Mouse (Mus musculus): Measurements from ENCODE around the gene Cdc42ep1.
"Not testable (repeated sequence)": the region's sequence is repeated elsewhere in the genome, so short reads cannot be mapped to it uniquely, and the experiment has no call there.

Gene Cdc42ep1

DNA sequence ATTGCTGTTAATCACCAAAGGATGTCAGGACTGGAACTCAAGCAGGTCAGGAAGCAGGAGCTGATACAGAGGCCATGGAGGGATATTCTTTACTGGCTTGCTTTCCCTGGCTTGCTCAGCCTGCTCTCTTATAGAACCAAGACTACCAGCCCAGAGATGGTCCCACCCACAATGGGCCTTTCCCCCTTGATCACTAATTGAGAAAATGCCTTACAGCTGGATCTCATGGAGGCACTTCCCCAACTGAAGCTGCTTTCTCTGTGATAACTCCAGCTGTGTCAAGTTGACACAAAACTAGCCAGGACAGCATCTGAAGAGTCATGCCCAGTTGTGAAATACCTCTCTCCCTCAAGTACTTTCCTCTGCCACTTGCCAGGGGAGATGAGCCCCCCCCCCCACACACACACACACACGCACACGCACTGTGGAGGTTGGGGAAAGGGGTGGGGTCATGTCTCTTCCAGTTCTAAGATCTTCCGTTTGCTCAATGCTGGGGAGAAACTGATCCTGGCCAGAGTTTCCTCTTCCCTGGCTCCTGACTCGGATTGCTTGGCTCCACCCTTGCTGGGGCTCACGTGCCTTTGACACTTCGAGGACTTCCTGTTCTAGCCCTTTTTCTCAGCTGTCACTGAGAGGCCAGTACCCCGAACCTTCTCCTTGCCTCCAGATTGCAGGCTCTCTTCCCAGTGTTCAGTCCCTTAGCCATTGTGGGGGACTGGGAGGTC lies 36.5 kb downstream of the Cdc42ep1 start:
- DNase-seq (ENCODE audit: low spot score), result not testable (repeated sequence)

DNA sequence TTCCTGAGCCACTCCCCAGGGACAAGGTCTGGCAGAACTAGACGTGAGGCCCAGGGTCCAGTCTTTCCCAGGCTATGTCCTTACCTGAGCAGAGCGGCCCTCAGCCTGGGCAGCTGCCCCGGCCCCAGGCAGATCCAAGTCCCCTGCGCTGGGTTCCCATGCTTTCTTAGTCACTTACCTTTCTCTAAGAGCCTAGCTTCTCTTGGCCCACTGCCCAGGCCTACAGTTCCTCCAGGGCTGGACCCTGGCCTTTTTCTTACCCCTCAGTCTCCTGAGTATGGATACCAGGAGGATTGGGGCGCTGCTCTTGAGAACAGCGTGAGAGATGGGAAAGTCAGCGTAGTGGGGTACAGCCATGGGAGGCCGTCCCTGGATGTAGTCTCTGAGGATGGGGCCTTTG lies 38.0 kb downstream of the Cdc42ep1 start:
- no peak for DNase-seq (ENCODE audit: low spot score)

DNA sequence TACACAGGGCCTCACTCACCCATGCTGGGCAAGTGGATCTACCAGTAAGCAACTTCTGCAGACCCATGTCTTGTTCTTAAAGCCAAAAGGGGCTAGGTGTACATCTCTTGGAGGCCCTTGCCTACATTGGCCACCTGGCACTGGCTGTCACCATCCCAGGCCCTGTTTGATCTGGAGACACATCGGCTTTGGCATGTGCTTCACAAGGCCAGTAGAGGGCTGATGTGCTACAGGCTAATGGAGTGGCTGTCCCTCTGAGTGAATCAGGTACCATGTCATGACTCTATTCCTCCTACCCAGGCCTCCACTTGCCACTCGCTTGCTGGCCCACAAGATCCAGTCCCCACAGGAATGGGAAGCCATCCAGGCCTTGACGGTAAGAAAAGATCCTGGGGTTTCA lies 39.4 kb downstream of the Cdc42ep1 start:
- no peak for DNase-seq (ENCODE audit: low spot score)

DNA sequence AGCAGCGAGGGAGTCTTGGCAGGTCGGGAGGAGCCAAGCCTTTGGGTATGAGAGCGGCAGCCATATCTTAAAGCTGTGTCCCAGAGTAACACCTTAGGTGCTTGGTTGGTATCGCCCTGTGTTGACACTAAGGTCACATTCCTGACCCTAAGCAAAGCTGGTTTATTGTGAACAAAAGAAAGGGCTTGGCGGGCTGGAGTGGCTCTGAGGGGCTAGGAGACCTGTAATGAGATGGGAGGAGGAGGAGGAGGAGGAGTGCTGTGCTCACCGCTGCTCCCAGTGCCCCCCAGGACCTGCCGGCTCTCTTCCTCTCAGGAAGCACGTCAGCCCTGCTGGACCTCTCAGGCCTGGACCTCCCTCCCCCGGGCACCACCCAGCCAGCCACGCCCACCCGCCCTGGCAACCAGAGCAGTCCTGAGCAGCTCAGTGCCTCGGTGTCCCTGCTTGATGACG lies 47.0 kb downstream of the Cdc42ep1 start:
- DNase-seq (ENCODE audit: low spot score), result no peak

DNA sequence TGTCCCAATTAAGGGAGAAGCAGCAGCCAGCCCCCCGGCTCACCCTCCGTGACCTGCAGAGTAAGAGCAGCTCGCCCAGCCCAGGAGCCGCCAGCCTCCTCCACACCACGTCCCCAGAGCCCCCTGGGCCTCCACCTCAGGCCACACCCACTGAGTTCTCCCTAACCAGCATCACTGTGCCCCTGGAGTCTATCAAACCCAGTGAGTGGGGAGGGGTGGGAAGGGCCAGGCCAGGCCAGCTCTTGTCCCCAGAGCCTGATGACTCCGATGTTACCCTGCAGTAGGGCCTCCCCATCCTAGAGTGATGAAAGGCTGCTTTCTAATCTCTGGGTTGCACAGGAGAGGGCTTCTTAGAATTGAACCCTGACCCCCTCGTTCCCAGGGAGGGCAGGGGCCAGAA lies 50.0 kb downstream of the Cdc42ep1 start:
- DNase-seq (ENCODE audit: low spot score), result no peak

DNA sequence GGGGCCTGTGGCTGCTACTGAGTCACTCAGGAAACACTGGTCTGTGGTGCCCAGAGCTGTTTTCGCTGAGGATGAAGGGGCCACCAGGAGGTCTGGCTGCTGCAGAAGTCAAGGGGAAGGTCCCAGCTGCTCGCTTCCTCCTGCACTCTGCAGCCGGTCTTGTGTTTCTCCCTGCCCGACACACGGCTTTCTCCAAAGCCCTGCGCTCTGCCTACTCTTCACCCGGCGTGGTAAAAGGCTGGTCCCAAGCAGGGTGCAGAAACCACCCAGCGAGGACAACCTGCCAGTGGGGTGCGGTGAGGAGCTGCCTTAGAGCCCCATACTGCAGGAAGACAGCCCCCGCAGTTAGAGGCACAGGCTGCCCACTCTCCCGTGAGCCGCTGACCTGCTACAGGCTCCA lies 52.3 kb downstream of the Cdc42ep1 start:
- DNase-seq (ENCODE audit: low spot score), result no peak

DNA sequence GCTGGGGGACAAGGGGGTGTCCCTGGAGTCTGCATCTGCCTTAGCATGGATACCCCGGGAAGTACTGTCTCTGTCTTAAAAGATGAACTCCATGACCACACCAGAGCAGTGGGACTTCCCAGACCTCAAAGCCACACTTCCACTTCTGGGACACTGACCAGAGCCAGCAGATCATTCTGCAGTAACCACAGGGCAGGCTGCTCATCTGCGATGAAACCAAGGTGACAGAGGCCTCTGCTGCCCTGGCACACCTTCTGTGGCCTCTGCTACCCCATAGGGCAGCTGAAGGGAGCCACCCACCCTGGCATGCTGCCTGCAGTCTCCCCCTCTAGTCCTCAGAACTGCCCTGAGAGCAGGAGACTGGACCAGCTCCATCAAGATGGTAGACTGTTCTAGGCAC lies 53.3 kb downstream of the Cdc42ep1 start:
- no peak for DNase-seq (ENCODE audit: low spot score)

DNA sequence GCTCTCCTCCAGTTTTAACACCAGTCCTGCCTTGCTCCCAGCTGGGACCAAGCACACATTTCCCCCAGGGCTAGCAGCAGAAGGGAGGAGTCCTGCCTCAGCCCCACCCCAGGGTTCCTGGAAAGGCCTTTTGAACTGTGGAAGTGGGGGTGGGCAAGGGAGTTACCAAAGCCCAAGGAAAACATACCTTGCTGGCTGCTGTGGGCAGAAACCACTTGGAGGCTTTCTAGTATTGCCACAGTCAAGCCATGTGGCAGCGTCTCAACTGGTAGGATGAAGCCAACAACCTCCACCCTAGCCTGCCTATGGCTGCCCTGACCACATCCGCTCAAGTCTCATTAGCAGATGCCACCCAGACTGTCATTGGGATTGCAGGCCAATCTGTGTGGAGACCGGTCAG lies 53.7 kb downstream of the Cdc42ep1 start:
- DNase-seq (ENCODE audit: low spot score), result no peak

DNA sequence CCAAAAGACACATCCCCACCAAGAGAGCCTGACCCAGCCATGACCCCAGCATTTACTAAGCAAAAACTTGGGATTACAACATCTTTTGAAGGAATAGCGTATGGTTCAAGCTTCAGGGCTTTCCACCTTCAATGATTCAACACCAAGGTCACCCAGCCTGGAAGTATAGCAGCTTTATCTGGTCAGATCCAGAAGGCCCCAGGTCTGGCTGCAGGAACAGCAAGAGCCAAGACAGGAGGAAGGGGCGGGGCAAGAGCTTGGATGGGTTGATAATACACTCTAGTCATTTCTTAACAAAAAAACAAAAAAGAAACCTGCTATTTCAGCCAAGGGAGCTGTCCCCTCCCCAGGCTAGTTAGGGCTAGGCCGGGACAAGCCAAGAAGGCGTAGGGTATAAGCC lies 55.1 kb downstream of the Cdc42ep1 start:
- DNase-seq (ENCODE audit: low spot score), result no peak

DNA sequence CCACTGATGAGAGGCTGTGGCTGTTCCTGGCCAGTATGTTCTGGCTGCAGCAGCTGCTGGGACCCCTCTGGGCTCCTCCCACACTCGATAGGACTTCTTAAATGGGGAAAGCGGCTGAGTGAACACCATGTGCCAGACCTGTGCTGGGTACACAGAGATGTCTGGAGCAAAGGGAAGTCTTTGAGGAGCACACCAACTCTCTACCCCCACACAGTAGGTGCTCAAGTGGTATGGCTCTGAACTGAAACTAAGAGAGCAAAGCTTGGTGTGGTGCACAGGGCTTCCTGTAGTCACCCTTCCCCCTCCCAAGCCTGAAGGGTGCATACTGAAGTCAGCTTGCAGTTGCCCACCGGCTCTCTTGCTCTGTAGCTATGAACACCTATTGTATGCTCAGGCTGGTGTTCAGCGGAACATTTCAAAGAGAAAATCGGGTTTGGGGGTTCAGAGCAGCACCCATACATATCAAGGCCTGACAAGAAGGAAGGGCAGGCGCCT lies 56.1 kb downstream of the Cdc42ep1 start:
- DNase-seq (ENCODE audit: low spot score), result no peak

DNA sequence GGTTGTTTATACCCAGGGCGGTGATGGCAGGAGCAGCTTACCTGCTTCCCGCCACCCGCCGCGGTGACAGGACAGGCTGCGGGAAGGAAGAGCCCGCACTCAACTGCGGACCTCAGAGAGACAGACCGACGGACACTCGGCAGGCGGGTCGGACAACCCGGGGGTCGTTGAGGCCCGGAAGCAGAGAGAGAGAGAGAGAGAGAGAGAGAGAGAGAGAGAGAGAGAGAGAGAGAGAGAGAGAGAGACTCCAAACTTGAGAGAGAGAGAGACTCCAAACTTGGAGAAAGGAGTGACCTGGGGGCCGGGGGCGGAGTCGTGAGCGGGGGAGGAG lies 57.0 kb downstream of the Cdc42ep1 start, which contains the start of gene Gm49510:
Gene Gm49510 (plus strand): TSS at position 259 of the 331 bp plus-strand sequence.
- DNase-seq (ENCODE audit: low spot score), result no peak

DNA sequence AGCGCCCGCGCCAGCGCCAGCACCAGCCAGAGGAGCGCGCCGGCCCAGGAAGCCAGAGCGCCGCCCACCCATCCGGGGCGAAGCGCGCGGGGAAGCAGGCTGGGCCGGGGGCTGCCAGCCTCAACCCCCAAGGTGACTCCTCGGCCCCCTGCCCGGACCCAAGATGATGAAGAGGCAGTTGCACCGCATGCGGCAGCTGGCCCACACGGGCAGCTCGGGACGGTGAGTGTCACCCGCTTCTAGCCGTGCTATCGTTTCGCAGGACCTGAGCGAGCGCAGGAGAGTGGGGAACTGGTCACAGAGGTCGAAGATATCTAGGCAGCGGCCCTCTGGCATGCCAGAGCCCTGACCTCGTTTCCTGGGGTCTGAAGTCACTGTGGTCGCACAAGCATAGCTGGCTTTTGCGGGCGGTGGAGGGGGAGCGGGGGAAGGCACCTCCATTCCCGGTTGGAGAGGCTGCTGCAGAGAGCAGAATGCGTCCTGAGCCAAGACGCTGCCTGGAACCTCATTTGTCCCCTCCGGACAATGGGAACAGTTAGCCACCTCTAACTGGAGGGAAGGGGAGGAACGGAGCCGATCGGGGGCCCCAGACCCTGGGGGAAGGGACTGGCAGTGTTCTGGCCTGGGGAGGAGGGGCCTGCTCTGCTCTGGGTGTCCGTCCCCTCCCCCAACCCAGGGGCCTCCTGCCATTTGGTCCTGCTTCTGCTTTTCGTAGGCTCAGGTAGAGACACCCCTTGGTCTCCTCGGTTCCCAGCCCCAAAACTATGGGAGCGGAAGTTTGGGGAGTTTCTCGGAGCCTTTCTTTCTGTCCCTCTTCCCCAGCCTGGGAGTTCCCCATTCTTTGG lies 57.5 kb downstream of the Cdc42ep1 start, which contains the start of gene Sh3bp1:
Gene Sh3bp1 (plus strand): TSS at position 29 of the 845 bp plus-strand sequence.
- no peak for DNase-seq (ENCODE audit: low spot score)
